Mouse (Mus musculus) hindbrain, embryonic 15.5 days (tissue): ENCODE measurements around the gene Aldh1a7. TPM values are rescaled to one million over a fixed set of nuclear protein-coding genes. Genes with fewer than 3 reads are reported as not detected.
"Not testable (repeated sequence)": the region's sequence is repeated elsewhere in the genome, so short reads cannot be mapped to it uniquely, and the experiment has no call there.

ENCODE experiments used
- ATAC-seq: fragments of 200-750 bp; cut with Nextera tagmentation; 2 replicates; pipeline ENCODE4 v1.8.0; 2017; ENCODE audit warnings: low read depth, moderate number of reproducible peaks, moderate TSS enrichment; ENCODE audit not compliant: low FRiP score
- H3K27ac ChIP-seq: fragments of 300-500 bp; sonication (generic); replicated peaks from 2 replicates; pipeline ENCODE4 v1.5.1; 2015; ENCODE audit warnings: mild to moderate bottlenecking, inconsistent platforms
- H3K27me3 ChIP-seq: fragments of 300-500 bp; sonication (generic); 2 replicates; pipeline ENCODE4 v1.6.1; 2015; ENCODE audit warnings: control low read depth, inconsistent platforms
- H3K36me3 ChIP-seq: fragments of 300-500 bp; sonication (generic); 2 replicates; pipeline ENCODE4 v1.6.1; 2015; ENCODE audit warnings: control low read depth, inconsistent platforms
- H3K4me1 ChIP-seq: fragments of 300-500 bp; sonication (generic); replicated peaks from 2 replicates; pipeline ENCODE4 v1.6.1; 2015; ENCODE audit warnings: control low read depth, inconsistent platforms
- H3K4me2 ChIP-seq: fragments of 300-500 bp; sonication (generic); 2 replicates; pipeline ENCODE4 v1.6.1; 2015; ENCODE audit warnings: moderate library complexity, mild to moderate bottlenecking, inconsistent platforms
- H3K4me3 ChIP-seq: fragments of 300-500 bp; sonication (generic); 2 replicates; pipeline ENCODE4 v1.5.1; 2015; ENCODE audit warnings: mild to moderate bottlenecking, inconsistent platforms
- H3K9ac ChIP-seq: fragments of 300-500 bp; sonication (generic); 2 replicates; pipeline ENCODE4 v1.6.1; 2015; ENCODE audit warnings: inconsistent platforms
- H3K9me3 ChIP-seq: fragments of 300-500 bp; sonication (generic); 2 replicates; pipeline ENCODE4 v1.6.1; 2016; ENCODE audit warnings: control low read depth, inconsistent platforms
- WGBS: fragments of 180-500 bp; shearing (Covaris S2); methylation state at CpG from one replicate; pipeline ENCODE4 v1.1.7; 2015; 5-methylcytosine and 5-hydroxymethylcytosine counted together
- polyA plus RNA-seq: library from polyadenylated mRNA; unstranded; fragments of >200 nt; fragmentation: Nextera tagmentation; extraction: Ambion mirVana; gene quantifications from 2 replicates; pipeline ENCODE4 v1.2.1, GENCODE M21; 2015

The Aldh1a7 gene
- polyA plus RNA-seq, 1 experiment from 2014 or later: 1.7 TPM

- ATAC-seq: no peak
- Histone ChIP-seq H3K4me2 (no peak overlapping the region), H3K9ac (no peak overlapping the region), H3K4me1 (no peaks in the 10 kb centered on the region), H3K27me3 (no peaks in the 10 kb centered on the region), H3K36me3 (no peaks in the 10 kb centered on the region), H3K9me3 (no peaks in the 10 kb centered on the region), H3K4me3 (no peak overlapping the region), H3K27ac (no peak overlapping the region)
Measured at GRCm38 (mm10) chr19:20707159-20707558, 20.2 kb downstream of the Aldh1a7 start.

- no peaks in the 10 kb centered on the region for H3K9me3 ChIP-seq
- no peaks in the 10 kb centered on the region for H3K4me1 ChIP-seq
- H3K9ac ChIP-seq: no peak overlapping the region
- no peak overlapping the region for H3K27ac ChIP-seq
- no peak overlapping the region for H3K4me2 ChIP-seq
- ATAC-seq: no peak
- H3K27me3 ChIP-seq: no peaks in the 10 kb centered on the region
- no peak overlapping the region for H3K4me3 ChIP-seq
- no peaks in the 10 kb centered on the region for H3K36me3 ChIP-seq
- 77% methylated on average over 4 of the region's 4 CpGs for WGBS
Measured at GRCm38 (mm10) chr19:20706747-20707146, 20.6 kb downstream of the Aldh1a7 start.

GRCm38 (mm10) chr19:20702074-20702473, 25.3 kb downstream of the Aldh1a7 start:
- no peaks in the 10 kb centered on the region for H3K27me3 ChIP-seq
- no peaks in the 10 kb centered on the region for H3K4me1 ChIP-seq
- H3K4me3 ChIP-seq: no peak overlapping the region
- no peak for ATAC-seq
- H3K27ac ChIP-seq: no peak overlapping the region
- 14% methylated on average over 3 of the region's 3 CpGs for WGBS
- no peak overlapping the region for H3K9ac ChIP-seq
- no peaks in the 10 kb centered on the region for H3K9me3 ChIP-seq
- no peaks in the 10 kb centered on the region for H3K36me3 ChIP-seq
- H3K4me2 ChIP-seq: no peak overlapping the region

- WGBS: 88% methylated on average over 3 of the region's 3 CpGs
- Histone ChIP-seq H3K4me1 (no peaks in the 10 kb centered on the region), H3K4me3 (no peak overlapping the region), H3K9me3 (no peaks in the 10 kb centered on the region), H3K4me2 (no peak overlapping the region), H3K27ac (no peak overlapping the region), H3K9ac (no peak overlapping the region), H3K36me3 (no peaks in the 10 kb centered on the region), H3K27me3 (no peaks in the 10 kb centered on the region)
- no peak for ATAC-seq
Measured at GRCm38 (mm10) chr19:20677697-20678355, 49.5 kb downstream of the Aldh1a7 start.

GRCm38 (mm10) chr19:20654141-20654873, 73.1 kb downstream of the Aldh1a7 start:
- Histone ChIP-seq H3K27me3 (no peaks in the 10 kb centered on the region), H3K27ac (no peak overlapping the region), H3K9me3 (no peaks in the 10 kb centered on the region), H3K4me1 (no peaks in the 10 kb centered on the region), H3K9ac (no peak overlapping the region), H3K4me2 (no peak overlapping the region), H3K4me3 (no peak overlapping the region), H3K36me3 (no peaks in the 10 kb centered on the region)
- 0 out of 2 replicates have a peak, but pooled peaks have one; percentile 34 for ATAC-seq
- WGBS: 54% methylated on average over 3 of the region's 3 CpGs

- 85% methylated on average over 1 of the region's 1 CpGs for WGBS
- ATAC-seq: no peak
- H3K4me1 ChIP-seq: no peaks in the 10 kb centered on the region
- no peaks in the 10 kb centered on the region for H3K9me3 ChIP-seq
- H3K4me3 ChIP-seq: no peak overlapping the region
- no peak overlapping the region for H3K9ac ChIP-seq
- no peak overlapping the region for H3K27ac ChIP-seq
- H3K36me3 ChIP-seq: no peaks in the 10 kb centered on the region
- no peak overlapping the region for H3K4me2 ChIP-seq
- H3K27me3 ChIP-seq: no peaks in the 10 kb centered on the region
Measured at GRCm38 (mm10) chr19:20653082-20653676, 74.2 kb downstream of the Aldh1a7 start.

GRCm38 (mm10) chr19:20650008-20650407, 77.4 kb downstream of the Aldh1a7 start:
- Histone ChIP-seq H3K4me1 (no peaks in the 10 kb centered on the region), H3K9me3 (no peaks in the 10 kb centered on the region), H3K9ac (no peak overlapping the region), H3K4me2 (no peak overlapping the region), H3K27ac (no peak overlapping the region), H3K27me3 (no peaks in the 10 kb centered on the region), H3K36me3 (no peaks in the 10 kb centered on the region), H3K4me3 (no peak overlapping the region)
- 15% methylated on average over 2 of the region's 2 CpGs for WGBS
- no peak for ATAC-seq

- not testable (repeated sequence) for H3K36me3 ChIP-seq, H3K27me3 ChIP-seq, H3K27ac ChIP-seq, H3K4me3 ChIP-seq, H3K4me1 ChIP-seq, H3K4me2 ChIP-seq, H3K9me3 ChIP-seq, H3K9ac ChIP-seq, ATAC-seq
Measured at GRCm38 (mm10) chr19:20647496-20647895, 79.9 kb downstream of the Aldh1a7 start.

GRCm38 (mm10) chr19:20644346-20644745, 83.0 kb downstream of the Aldh1a7 start:
- Histone ChIP-seq H3K27ac (no peak overlapping the region), H3K9me3 (no peaks in the 10 kb centered on the region), H3K36me3 (no peaks in the 10 kb centered on the region), H3K4me3 (no peak overlapping the region), H3K4me1 (no peaks in the 10 kb centered on the region), H3K4me2 (no peak overlapping the region), H3K9ac (no peak overlapping the region), H3K27me3 (no peaks in the 10 kb centered on the region)
- no peak for ATAC-seq
- WGBS: 60% methylated on average over 3 of the region's 3 CpGs

Other genes starting within 250 kb of the Aldh1a7 start
- 3.3 and 3.5 TPM in 2 replicates for gene Aldh1a1, start 234.8 kb downstream of the Aldh1a7 start, polyA plus RNA-seq
- 0.04 TPM in 1 of 2 replicates, not detected in the other for gene Tmc1, start 226.6 kb upstream of the Aldh1a7 start, polyA plus RNA-seq